15 mouse cellular contexts compared by ENCODE assay signal in the genomic region with DNA sequence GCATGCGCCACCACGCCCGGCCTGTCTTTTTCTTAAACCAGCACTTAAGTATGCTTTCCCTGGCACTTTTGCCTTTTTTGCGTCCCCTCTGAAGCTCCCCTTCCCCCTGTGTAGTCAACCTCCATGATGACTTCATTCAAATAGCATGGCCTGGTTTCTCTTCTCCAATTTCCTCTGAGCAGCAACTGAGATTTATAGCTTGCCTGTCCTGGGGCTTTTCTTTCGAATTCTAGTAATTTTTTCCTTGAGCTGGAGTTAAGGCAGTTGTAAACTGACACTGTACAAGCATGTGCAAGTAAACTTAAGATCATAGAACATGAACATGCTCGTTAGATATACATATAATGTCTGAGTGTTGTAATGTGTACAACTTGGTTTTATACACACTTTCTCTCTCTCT. TPM values are rescaled to one million over a fixed set of nuclear protein-coding genes. Genes with fewer than 3 reads are reported as not detected.
"Had no signal": no experiment of that assay in that cellular context is flagged by ENCODE, and none has a peak within 500 bp of the region (broad histone marks: within the 10 kb centered on the region; RNA-seq: fewer than 3 reads in every experiment).

No protein-coding gene starts in this region.

- H3K36me3 ChIP-seq: midbrain, embryonic 10.5 days; midbrain, embryonic 12.5 days; neural tube, embryonic 13.5 days; neural tube, embryonic 15.5 days; stomach, embryonic 15.5 days had no signal

- H3K9ac ChIP-seq: lung, embryonic 14.5 days; midbrain, embryonic 12.5 days; neural tube, embryonic 13.5 days; neural tube, embryonic 15.5 days; stomach, embryonic 15.5 days had no signal

- H3K27me3 ChIP-seq: midbrain, embryonic 12.5 days; neural tube, embryonic 13.5 days; neural tube, embryonic 15.5 days; stomach, embryonic 15.5 days had no signal

- ATAC-seq: midbrain, embryonic 16.5 days had no signal

- H3K4me2 ChIP-seq: lung, embryonic 14.5 days; midbrain, embryonic 12.5 days; neural tube, embryonic 13.5 days; neural tube, embryonic 15.5 days; stomach, embryonic 15.5 days had no signal

- H3K4me1 ChIP-seq: midbrain, embryonic 10.5 days; midbrain, embryonic 12.5 days; neural tube, embryonic 13.5 days; neural tube, embryonic 15.5 days; stomach, embryonic 15.5 days had no signal

- H3K4me3 ChIP-seq: midbrain, embryonic 10.5 days; midbrain, embryonic 12.5 days; myocyte; neural tube, embryonic 13.5 days; neural tube, embryonic 15.5 days; stomach, embryonic 15.5 days had no signal

- H3K9me3 ChIP-seq: midbrain, embryonic 10.5 days; midbrain, embryonic 12.5 days; neural tube, embryonic 13.5 days; neural tube, embryonic 15.5 days; stomach, embryonic 15.5 days had no signal

- H3K27ac ChIP-seq: midbrain, embryonic 10.5 days; midbrain, embryonic 12.5 days; neural tube, embryonic 13.5 days; neural tube, embryonic 15.5 days; stomach, embryonic 15.5 days; stomach, postnatal 0 days had no signal

- DNase-seq: lung, adult 18-20 months; right cerebral cortex, postnatal 14 days; thymus, adult 2 months; thymus, postnatal 25 days had no signal

RNA-seq across cellular contexts. Expression of gene Oscar, which starts 8.6 kb away (rescaled TPM):
- total RNA-seq: megakaryocyte, adult 5-6 weeks; megakaryocyte-erythroid progenitor cell, adult 5-6 weeks had no signal
- polyA plus RNA-seq: lung, embryonic 14.5 days; midbrain, embryonic 10.5 days; myocyte had no signal
